Mouse (Mus musculus) E14TG2a.4 (cell line): ENCODE data around the gene Rnf19b.

Experiments used
- CTCF ChIP-seq: conservative IDR thresholded peaks from 2 replicates; pipeline ENCODE4 v1.5.1; 2014; ENCODE audit warnings: low read length
- NANOG ChIP-seq: IDR thresholded peaks from 2 replicates; pipeline ENCODE4 v1.6.1; 2014; ENCODE audit warnings: borderline replicate concordance, low read length, mixed read lengths
- POU5F1 ChIP-seq: IDR thresholded peaks from 2 replicates; pipeline ENCODE4 v1.6.1; 2014; ENCODE audit warnings: low read length, borderline replicate concordance

DNA sequence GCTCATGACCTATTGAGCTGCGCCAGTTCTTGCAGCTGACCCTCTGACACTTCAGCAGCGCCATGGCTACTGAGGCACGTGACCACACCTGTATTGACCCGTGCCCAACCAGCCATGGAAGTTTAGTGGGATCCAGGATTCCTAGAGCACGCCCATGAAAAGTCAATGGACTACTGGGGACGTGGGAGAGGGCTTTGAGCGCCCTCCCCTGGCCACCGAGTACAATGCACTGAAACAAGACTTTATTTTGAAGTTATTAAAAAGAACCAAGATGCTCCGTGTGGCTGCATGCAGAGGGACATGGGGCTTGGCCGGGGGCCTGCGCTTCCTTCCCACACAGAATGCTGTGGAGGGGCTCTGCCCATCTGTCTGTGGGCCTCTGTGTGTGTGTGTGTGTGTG lies 53.3 kb downstream of the Rnf19b start:
- TF ChIP-seq CTCF (peak; percentile 64), NANOG (no peak), POU5F1 (no peak)
